Mouse (Mus musculus) urinary bladder, postnatal 14 days (tissue): ENCODE measurements at regions not wholly inside any gene's neighbourhood (a gene's known extent, or its start where the extent isn't known, plus 50 kb on each side); places are given as distances from the start of the nearest gene placed in this dataset.
"Not testable (repeated sequence)": the region's sequence is repeated elsewhere in the genome, so short reads cannot be mapped to it uniquely, and the experiment has no call there.

Experiments
- DNase-seq: peaks from one replicate; pipeline ENCODE4 v3.0.0; 2021; ENCODE audit warnings: low spot score

DNA sequence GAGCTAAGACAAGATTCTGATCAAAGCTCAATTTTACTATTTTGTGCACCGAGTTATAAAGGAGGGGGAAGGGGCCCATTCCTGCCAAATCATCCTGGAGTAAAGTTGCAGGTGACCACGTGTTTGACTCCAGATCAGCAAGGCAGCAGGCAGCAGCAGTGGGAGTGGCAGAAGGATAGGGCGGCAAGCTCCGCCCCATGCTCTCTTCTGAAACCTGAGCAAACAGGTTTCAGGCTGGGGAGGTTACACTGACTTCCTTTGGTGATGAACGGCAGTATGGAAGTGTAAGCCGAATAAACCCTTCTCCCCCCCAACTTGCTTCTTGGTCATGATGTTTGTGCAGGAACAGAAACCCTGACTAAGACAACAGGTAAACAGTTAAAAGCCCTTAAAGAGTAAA is 479.0 kb downstream of the Inhba start:
- not testable (repeated sequence) for DNase-seq

DNA sequence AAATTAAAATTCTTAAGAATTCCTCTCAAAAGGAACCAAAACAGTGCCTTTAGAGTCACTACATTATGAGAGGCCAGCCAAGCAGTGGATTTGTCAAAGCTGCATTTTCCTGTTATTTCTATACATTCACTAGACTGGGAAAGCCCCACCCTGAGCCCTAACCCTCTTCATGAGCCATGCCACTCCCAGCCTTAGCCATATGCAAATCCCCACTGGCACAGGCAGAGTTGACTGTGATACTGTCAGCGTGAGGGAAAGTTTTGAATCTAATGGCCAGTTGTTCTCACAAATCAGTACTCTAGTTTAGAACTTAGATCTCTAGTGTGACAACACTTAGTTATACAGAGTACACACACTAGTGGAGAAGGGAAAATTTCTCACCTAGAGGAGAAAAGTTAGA is 486.4 kb downstream of the Inhba start:
- no peak for DNase-seq

GRCm38 (mm10) chr13:16512876-16513275 is 501.2 kb downstream of the Inhba start:
- no peak for DNase-seq

DNA sequence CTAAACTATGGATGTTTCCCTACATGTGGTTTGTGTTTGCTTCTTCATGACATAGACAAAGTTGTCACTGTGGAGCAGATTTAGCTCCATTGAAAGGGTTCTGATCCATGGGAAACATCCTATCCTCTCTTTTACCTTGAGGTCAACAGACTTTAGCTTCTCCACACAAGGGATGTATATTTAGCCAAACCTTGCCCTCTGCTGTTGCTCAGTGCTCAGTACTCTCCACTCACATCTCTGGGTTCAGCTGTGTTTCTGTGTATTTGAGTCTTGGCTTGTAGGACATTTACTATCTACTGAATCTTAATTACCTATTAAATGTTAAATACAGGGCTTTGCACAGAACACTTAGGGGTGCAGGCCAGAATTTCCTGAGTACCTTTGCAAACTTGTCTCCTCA is 503.5 kb downstream of the Inhba start:
- DNase-seq, result no peak

GRCm38 (mm10) chr13:16529036-16529435 is 517.4 kb downstream of the Inhba start:
- DNase-seq, result no peak

GRCm38 (mm10) chr13:16543771-16544170 is 532.1 kb downstream of the Inhba start:
- DNase-seq, result no peak

DNA sequence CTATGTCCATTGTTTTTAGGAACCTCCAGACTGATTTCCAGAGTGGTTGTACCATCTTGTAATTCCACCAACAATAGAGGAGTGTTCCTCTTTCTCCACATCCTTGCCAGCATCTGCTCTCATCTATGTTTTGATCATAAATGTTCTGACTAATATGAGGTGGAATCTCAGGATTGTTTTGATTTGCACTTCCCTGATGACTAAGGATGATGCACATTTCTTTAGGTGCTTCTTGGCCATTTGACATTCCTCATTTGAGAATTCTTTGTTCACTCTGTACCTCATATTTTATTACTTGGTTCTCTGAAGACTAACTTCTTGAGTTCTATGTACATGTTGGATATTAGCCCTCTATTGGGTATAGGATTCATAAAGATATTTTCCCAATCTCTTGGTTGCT is 538.4 kb downstream of the Inhba start:
- DNase-seq, result no peak

DNA sequence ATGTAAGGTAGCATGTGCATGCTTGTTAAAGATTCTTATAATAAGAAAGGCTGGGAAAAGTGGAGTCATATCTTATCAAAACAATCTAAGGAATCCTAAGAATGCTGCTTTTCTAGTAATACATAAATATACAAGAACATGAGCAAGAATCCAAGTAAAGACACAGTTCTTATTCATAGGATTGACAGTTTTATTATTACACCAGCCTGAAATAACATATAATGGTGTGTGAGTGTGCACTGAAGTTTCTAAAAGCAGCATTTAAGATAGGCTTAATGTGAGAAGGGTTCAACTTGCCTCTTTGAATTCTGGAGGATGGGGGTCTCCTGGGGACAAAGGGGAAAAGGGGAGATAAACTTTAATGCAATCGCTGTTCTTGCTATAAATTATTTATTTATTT is 553.3 kb downstream of the Inhba start:
- no peak for DNase-seq

GRCm38 (mm10) chr13:16574069-16574468 is 562.4 kb downstream of the Inhba start:
- no peak for DNase-seq

DNA sequence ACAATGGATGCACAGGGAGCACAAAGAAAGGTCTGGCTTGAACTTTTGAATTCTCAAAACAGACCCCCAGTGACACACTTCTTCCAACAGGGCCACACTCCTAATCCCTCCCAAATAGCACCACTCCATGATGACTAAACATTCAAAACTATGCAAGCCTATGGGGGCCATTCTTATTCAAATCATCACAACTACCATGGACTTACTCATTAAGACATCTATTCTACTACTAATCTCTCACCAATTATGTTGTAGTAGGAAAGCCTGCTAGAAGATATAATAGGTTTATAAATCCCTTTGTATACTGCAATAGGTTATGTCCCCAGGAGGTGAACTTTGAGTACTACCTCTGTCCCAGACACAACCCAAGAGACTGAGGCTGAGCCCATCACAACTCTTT is 574.6 kb downstream of the Inhba start:
- no peak for DNase-seq

- DNase-seq, result no peak
Observed at GRCm38 (mm10) chr13:16619755-16620154, 608.1 kb downstream of the Inhba start.

- DNase-seq, result no peak
Observed at GRCm38 (mm10) chr13:16626584-16626983, 614.9 kb downstream of the Inhba start.

- DNase-seq, result no peak
Observed at GRCm38 (mm10) chr13:16633445-16634092, 621.9 kb downstream of the Inhba start.

- DNase-seq, result no peak
Observed at GRCm38 (mm10) chr13:16636251-16636650, 624.6 kb downstream of the Inhba start.

DNA sequence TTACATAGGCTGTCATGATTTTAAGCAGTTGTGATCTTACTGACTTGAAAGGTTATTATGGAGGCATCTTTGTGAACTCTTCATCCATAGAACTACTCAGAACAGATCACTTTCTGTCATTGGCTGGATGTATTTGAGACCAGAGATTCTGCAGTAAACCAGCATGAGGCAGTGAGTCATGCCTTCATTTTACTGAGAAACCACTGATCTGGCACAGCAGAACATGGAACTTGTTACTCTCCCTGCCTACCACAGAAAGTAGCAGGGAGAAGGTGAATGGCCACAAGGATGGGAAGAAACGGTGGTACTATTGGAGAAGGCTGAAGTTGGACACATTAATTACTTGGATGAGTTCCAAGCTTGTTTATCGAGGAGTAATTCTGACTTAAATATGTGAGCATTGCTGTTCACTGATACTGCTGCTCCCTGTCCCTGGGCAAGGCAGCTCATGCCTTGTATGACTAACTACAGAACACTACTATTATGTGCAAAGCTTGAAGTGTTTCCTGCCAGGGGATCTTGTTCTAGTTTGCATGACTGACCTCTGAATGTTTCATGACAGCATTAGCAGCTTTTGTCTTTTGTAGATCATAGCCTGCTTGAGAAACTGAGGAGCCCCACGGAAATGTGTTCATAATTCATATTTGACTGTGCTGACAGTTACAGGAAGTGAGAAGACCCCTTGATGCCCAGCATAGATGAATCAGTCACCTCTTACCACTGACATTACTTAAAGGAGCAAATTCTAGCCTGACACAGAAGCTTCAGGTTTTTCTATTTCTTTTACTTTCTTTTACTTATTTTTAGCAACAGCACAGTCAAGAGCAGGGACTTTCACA is 630.2 kb downstream of the Inhba start:
- no peak for DNase-seq

GRCm38 (mm10) chr13:16642450-16642994 is 630.9 kb downstream of the Inhba start:
- no peak for DNase-seq

DNA sequence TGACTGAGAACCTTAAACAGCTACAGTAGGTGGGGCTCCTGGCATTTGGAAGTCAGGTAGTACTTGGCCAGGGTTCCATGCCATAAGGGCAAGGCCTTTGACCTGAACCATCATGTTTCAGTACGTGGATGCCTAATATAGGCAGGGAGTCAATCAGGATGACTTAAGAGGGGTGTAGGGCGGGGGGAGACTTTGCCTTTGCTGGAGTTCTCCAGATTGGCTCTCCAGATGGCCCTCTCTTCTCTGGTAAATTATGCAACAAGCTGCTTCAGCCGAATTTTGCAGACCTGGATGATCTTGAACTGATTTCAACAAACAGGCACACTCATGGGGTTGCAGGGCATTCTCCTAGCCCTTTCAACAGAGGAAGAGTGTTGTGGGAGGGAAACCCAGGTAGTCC is 633.7 kb downstream of the Inhba start:
- DNase-seq, result no peak

GRCm38 (mm10) chr13:16646056-16646455 is 634.4 kb downstream of the Inhba start:
- no peak for DNase-seq

GRCm38 (mm10) chr13:16646649-16647048 is 635.0 kb downstream of the Inhba start:
- DNase-seq, result no peak

DNA sequence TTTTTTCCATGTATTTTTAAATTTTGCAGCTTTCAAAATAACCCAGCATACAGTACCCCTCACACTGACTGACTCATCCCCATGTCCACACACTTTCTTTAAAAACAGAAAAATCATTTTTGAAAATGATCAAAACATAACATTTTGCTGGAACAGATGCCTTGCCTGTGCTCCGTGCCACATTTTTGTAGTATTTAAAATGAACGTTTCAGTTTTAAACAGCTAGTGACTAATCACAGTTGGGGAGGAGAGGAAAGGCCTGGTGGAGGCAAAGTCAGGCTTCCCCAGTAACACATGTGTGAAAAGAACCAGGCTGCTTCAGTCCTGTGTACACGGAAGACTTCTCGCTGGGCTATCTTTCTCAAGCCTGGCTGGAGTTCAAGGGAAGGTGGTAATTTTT is 644.5 kb downstream of the Inhba start:
- DNase-seq, result no peak

DNA sequence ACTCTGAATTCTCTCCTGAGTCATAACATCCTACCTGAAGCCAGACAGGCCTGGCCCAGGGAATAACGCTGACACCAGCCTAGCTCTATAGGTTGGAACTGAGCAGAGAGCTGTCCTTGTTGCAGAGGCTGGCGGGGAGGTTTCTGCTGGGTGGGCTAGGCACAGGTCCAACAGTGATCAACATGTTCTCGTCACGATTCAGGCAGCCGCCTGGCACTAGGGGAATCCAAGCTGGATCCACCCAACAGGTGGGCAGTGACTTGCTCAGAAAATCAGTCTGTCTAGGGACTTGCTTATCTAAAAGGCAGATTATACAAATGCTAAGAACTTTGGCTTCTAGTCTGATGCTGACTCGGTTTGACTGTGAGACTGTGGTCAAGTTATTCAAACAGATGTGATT is 648.2 kb downstream of the Inhba start:
- no peak for DNase-seq

- DNase-seq, result no peak
Observed at GRCm38 (mm10) chr13:16668652-16669051, 657.0 kb downstream of the Inhba start.

DNA sequence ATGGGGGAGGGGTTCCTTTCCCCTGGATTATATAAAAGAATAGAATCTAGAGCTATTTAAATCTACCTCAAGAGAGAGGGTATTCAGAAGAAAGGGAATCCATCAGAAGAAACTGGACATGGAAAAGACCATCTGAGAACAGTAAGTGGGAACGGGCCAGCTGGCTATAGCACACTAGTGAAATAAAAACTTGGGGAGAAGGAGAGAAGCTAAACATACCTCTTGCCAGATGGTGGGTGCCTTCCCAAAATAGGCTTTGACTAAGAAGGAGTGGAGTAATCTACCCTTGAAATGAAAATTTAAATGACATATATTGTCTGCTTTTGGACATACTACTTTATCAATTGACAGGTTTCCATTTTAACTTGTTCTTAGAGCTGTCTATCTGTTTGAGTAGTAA is 657.6 kb downstream of the Inhba start:
- DNase-seq, result no peak
